Mouse (Mus musculus) hindbrain, postnatal 0 days (tissue): ENCODE measurements around the gene Syne2. TPM values are rescaled to one million over a fixed set of nuclear protein-coding genes. Genes with fewer than 3 reads are reported as not detected.
A peak's percentile ranks its signal among the peaks of the same experiment; 100 is the strongest.

Experiments used
- ATAC-seq: fragments of 200-750 bp; cut with Nextera tagmentation; 2 replicates; pipeline ENCODE4 v1.8.0; 2017; ENCODE audit warnings: mild to moderate bottlenecking, moderate TSS enrichment, moderate library complexity
- DNase-seq: peaks from one replicate; pipeline ENCODE4 v3.0.0-alpha.2; 2015; ENCODE audit warnings: low spot score
- H3K27ac ChIP-seq: fragments of 300-500 bp; sonication (generic); 2 replicates; pipeline ENCODE4 v1.5.1; 2014; ENCODE audit warnings: mild to moderate bottlenecking
- H3K27me3 ChIP-seq: fragments of 300-500 bp; sonication (generic); 2 replicates; pipeline ENCODE4 v1.6.1; 2014; ENCODE audit warnings: low read length, mixed read lengths; ENCODE audit not compliant: insufficient read depth
- H3K36me3 ChIP-seq: fragments of 300-500 bp; sonication (generic); 2 replicates; pipeline ENCODE4 v1.6.1; 2014; ENCODE audit warnings: low read length, mixed read lengths; ENCODE audit not compliant: insufficient read depth
- H3K4me1 ChIP-seq: fragments of 300-500 bp; sonication (generic); 2 replicates; pipeline ENCODE4 v1.6.1; 2014; ENCODE audit warnings: antibody characterized with exemption, low read length, mixed read lengths; ENCODE audit not compliant: insufficient read depth
- H3K4me2 ChIP-seq: fragments of 300-500 bp; sonication (generic); 2 replicates; pipeline ENCODE4 v1.6.1; 2014; ENCODE audit warnings: low read depth, mild to moderate bottlenecking, low read length, moderate library complexity, mixed read lengths
- H3K4me3 ChIP-seq: fragments of 300-500 bp; sonication (generic); 2 replicates; pipeline ENCODE4 v1.5.1; 2014; ENCODE audit warnings: low read length
- H3K9ac ChIP-seq: fragments of 300-500 bp; sonication (generic); replicated peaks from 2 replicates; pipeline ENCODE4 v1.6.1; 2014; ENCODE audit warnings: mild to moderate bottlenecking, low read length, moderate library complexity, mixed read lengths
- H3K9me3 ChIP-seq: fragments of 300-500 bp; sonication (generic); 2 replicates; pipeline ENCODE4 v1.6.1; 2016; ENCODE audit warnings: low read length, mixed read lengths
- CTCF ChIP-seq: IDR thresholded peaks from 2 replicates; pipeline ENCODE4 v1.5.1; 2016; ENCODE audit warnings: antibody characterized with exemption, control low read depth, low read depth
- WGBS: fragments of 180-500 bp; shearing (Covaris S2); extraction: QIAGEN DNeasy Blood & Tissue Kit; methylation state at CpG from one replicate; pipeline ENCODE4 v1.1.7; 2014; 5-methylcytosine and 5-hydroxymethylcytosine counted together
- polyA plus RNA-seq: library from polyadenylated mRNA; unstranded; fragments of >200 nt; fragmentation: Nextera tagmentation; extraction: Ambion mirVana; gene quantifications from 2 replicates; pipeline ENCODE4 v1.2.1, GENCODE M21; 2015
- total RNA-seq: library from RNA; depleted of rRNA; stranded (reverse); fragments of >200 nt; gene quantifications from 2 replicates; pipeline ENCODE4 v1.2.3, GENCODE M21; 2014

Syne2 gene
- total and polyA plus RNA-seq, 2 experiments from 2014 or later = 26.1 to 39.3 TPM

- Histone ChIP-seq H3K4me2 (no peak overlapping the region), H3K9ac (no peak overlapping the region), H3K27ac (no peak overlapping the region), H3K9me3 (no peaks in the 10 kb centered on the region), H3K27me3 (no peaks in the 10 kb centered on the region), H3K36me3 (peaks cover 9% of the 10 kb centered on the region), H3K4me3 (no peak overlapping the region), H3K4me1 (no peaks in the 10 kb centered on the region)
- ATAC-seq (no peak), DNase-seq (no peak)
- 95% methylated on average over 24 of the region's 24 CpGs for WGBS
- no peak for TF ChIP-seq CTCF
Observed at GRCm38 (mm10) chr12:75966441-75967195, 148.7 kb downstream of the Syne2 start.

GRCm38 (mm10) chr12:75979079-75979478 lies 161.1 kb downstream of the Syne2 start:
- Histone ChIP-seq H3K9me3 (no peaks in the 10 kb centered on the region), H3K27me3 (no peaks in the 10 kb centered on the region), H3K4me2 (no peak overlapping the region), H3K27ac (no peak overlapping the region), H3K36me3 (no peaks in the 10 kb centered on the region; the same call in 1 of the 2 replicates), H3K4me1 (no peaks in the 10 kb centered on the region), H3K9ac (no peak overlapping the region), H3K4me3 (no peak overlapping the region)
- DNase-seq = no peak
- 93% methylated on average over 5 of the region's 5 CpGs for WGBS
- no peak for ATAC-seq
- no peak for TF ChIP-seq CTCF

- no peaks in the 10 kb centered on the region for H3K4me1 ChIP-seq
- 72% methylated on average over 8 of the region's 8 CpGs for WGBS
- no peaks in the 10 kb centered on the region for H3K9me3 ChIP-seq
- H3K27ac ChIP-seq = no peak overlapping the region
- no peak for TF ChIP-seq CTCF
- H3K4me2 ChIP-seq = no peak overlapping the region
- H3K9ac ChIP-seq = no peak overlapping the region
- no peak overlapping the region for H3K4me3 ChIP-seq
- DNase-seq (no peak), ATAC-seq (no peak)
- no peaks in the 10 kb centered on the region for H3K27me3 ChIP-seq
- no peaks in the 10 kb centered on the region; the same call in 1 of the 2 replicates for H3K36me3 ChIP-seq
Observed at GRCm38 (mm10) chr12:75983336-75983735, 165.4 kb downstream of the Syne2 start.

- Histone ChIP-seq H3K4me2 (no peak overlapping the region), H3K9ac (no peak overlapping the region), H3K27me3 (no peaks in the 10 kb centered on the region), H3K27ac (no peak overlapping the region), H3K9me3 (no peaks in the 10 kb centered on the region), H3K4me1 (no peaks in the 10 kb centered on the region), H3K36me3 (peaks cover 15% of the 10 kb centered on the region), H3K4me3 (no peak overlapping the region)
- no peak for ATAC-seq
- TF ChIP-seq CTCF = peak; percentile 39
- WGBS = 84% methylated on average over 10 of the region's 10 CpGs
- DNase-seq = peak; percentile 19
Observed at GRCm38 (mm10) chr12:75992226-75992858, 174.4 kb downstream of the Syne2 start.

GRCm38 (mm10) chr12:75992946-75993345 lies 175.0 kb downstream of the Syne2 start:
- H3K36me3 ChIP-seq = peaks cover 15% of the 10 kb centered on the region
- H3K4me1 ChIP-seq = no peaks in the 10 kb centered on the region
- no peak overlapping the region for H3K9ac ChIP-seq
- no peak overlapping the region for H3K27ac ChIP-seq
- no peak overlapping the region for H3K4me2 ChIP-seq
- no peaks in the 10 kb centered on the region for H3K27me3 ChIP-seq
- no peaks in the 10 kb centered on the region for H3K9me3 ChIP-seq
- DNase-seq (no peak), ATAC-seq (no peak)
- no peak for TF ChIP-seq CTCF
- WGBS = 90% methylated on average over 4 of the region's 4 CpGs
- no peak overlapping the region for H3K4me3 ChIP-seq

GRCm38 (mm10) chr12:75995086-75995485 lies 177.2 kb downstream of the Syne2 start:
- 16% methylated on average over 2 of the region's 2 CpGs for WGBS
- H3K9me3 ChIP-seq = no peaks in the 10 kb centered on the region
- no peak for TF ChIP-seq CTCF
- H3K27ac ChIP-seq = no peak overlapping the region
- H3K27me3 ChIP-seq = no peaks in the 10 kb centered on the region
- no peak overlapping the region for H3K4me3 ChIP-seq
- H3K36me3 ChIP-seq = peaks cover 11% of the 10 kb centered on the region
- no peaks in the 10 kb centered on the region for H3K4me1 ChIP-seq
- ATAC-seq (no peak), DNase-seq (peak; percentile 72)
- no peak overlapping the region for H3K9ac ChIP-seq
- H3K4me2 ChIP-seq = no peak overlapping the region

GRCm38 (mm10) chr12:75997547-75997946 lies 179.6 kb downstream of the Syne2 start:
- no peak for TF ChIP-seq CTCF
- Histone ChIP-seq H3K27me3 (no peaks in the 10 kb centered on the region), H3K4me1 (no peaks in the 10 kb centered on the region), H3K27ac (no peak overlapping the region), H3K9ac (no peak overlapping the region), H3K9me3 (no peaks in the 10 kb centered on the region), H3K36me3 (no peaks in the 10 kb centered on the region), H3K4me3 (no peak overlapping the region), H3K4me2 (no peak overlapping the region)
- WGBS = 95% methylated on average over 5 of the region's 5 CpGs
- no peak for DNase-seq
- no peak for ATAC-seq
